Mouse (Mus musculus) MEL-GATA-1-ER (cell line): ENCODE results near the gene Tmem121.
"Not testable (repeated sequence)": the region's sequence is repeated elsewhere in the genome, so short reads cannot be mapped to it uniquely, and the experiment has no call there.

Experiments
- DNase-seq: peaks from one replicate; pipeline ENCODE4 v3.0.0-alpha.2; 2012; ENCODE audit warnings: low read depth; ENCODE audit errors: extremely low read depth

Tmem121 gene

DNA sequence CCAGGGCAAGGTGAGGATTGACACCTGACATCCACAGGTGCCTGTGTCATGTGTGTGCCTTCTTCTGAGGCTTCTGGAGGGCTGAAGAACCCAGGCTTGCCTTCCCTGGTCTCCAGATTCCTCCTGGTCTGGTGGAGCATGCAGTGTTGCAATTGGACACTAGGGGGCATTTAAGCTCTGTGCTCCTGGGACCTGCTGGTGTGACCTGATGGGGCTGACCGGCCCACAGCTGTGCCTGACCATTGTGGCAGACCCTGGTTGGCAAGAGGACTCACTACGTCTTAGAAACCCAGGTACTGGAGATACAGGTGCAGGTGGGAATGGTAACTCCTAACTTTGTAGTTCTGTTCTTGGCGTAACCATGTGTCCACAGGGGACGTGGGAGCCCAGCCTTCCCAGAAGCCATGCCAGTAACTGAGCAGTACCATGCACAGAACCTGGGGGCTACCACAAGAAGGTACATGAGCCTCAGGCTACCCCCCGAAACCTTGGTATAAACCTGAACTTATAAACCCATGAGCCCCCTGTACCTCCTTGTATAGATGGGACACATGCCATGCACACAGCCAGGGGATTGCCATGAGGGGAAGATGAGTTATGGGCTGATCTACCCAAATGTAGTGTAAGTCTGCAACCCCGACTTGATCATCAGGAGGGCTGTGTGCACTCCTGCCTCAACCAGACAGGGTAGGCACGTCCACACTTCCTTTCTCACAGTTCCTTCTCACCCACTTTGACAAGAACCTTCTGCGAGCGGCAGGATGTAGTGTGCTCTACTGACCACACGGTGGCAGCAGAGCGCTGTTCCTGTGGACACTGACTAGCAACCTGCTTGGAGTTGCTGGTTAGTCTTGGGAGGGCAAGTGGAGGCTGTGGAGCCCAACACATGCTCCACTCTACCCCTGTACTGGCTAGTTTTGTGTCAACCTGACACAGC, 31.8 kb downstream of the Tmem121 start:
- DNase-seq = peak; percentile 98

DNA sequence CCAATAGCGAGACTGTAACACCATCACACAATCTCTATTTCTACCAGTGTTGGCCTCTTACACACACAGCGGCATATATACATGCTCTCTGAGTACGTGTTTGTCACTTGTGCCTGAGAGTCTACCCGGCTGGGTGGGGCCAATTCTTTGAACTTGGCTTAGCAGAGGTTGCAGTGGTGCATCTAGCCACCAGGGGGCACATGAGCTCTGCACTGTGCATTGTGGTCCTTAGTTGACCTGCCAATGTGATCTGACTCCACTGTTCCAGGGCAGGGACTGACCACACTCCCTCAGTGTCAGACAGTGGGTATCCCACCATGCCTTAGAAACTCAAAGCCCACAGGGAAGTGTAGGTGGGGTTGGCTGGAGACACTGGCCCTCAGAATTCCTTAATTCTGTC, 34.1 kb downstream of the Tmem121 start:
- peak; percentile 69 for DNase-seq

DNA sequence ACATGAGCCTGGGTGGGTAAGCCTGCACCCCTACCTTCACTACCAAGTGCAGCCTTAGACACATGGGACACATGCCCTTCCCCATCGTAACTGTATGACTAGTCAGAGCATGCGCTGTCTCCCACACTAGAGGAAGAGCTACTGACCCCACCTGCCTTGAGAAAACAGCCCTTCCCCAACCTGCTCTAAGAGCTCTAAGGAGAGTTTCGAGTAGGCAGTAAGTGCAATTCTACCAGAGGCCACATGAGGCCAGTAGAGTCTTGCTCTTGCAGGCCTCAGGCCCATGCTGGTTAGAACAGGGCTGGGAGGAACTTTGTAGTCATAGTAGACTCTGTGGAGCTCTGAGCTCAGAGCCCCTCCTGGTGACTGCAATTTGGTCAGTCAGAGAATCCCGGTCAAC, 34.7 kb downstream of the Tmem121 start:
- peak; percentile 95 for DNase-seq

DNA sequence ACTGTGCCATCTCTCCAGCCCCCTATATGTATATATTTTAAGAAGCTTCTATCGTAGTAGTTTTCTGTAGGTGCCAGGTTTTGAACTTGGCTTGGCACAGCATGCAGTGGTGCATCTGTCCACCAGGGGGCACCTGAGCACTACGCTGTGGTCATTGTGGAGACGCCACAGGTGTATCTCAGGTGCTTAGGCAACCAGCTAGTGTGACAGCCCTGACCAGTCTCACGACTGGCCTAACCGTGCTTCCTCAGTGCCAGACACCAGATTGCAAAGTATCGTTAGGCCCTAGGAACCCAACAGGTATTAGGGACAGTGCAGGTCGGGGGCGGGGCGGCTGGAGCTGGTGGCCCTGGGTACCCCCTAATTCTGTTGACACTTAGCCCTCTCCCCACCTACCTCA, 35.6 kb downstream of the Tmem121 start:
- peak; percentile 56 for DNase-seq

DNA sequence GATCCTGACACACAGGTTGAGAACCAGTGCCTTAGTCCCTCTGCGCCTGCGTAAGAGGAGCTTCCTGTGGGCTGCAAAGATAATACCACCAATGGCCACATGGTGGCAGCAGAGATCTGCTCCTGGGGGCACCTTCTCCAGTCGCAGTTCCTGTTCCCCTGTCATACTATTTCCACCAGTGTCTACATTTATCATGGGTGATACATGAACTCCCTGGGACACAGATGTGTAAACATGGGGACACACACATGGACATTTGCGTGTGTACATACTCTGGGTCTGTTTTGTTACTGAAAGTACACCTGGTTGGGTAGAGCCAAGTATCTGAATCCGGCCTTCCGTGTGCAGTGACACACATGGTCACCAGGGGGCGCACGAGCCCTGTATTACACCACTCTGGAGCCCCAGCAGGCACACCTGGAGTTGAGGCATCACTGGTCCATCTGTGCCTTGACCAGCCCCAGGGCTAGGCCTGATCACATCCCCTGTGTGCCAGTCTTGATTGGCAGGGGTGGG, 36.4 kb downstream of the Tmem121 start:
- peak; percentile 93 for DNase-seq

DNA sequence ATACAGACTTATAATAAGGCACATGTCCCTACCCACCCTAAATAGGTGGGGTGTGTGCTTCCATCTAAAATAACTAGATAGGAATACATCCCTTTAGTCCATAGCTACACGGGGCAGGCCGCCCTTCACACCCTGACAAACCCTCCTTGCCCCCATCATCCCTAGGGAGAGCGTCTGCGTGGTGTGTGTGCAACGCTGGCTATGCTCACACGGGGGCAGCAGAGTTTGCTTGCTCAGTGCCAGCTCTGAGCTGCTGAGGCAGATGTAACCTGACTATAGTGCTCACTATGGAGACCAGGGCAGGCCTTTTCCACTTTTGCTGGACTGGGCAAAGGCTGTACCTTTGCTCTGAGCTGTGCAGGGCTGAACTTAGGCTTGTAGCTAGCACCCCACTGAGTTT, 37.0 kb downstream of the Tmem121 start:
- peak; percentile 59 for DNase-seq

DNA sequence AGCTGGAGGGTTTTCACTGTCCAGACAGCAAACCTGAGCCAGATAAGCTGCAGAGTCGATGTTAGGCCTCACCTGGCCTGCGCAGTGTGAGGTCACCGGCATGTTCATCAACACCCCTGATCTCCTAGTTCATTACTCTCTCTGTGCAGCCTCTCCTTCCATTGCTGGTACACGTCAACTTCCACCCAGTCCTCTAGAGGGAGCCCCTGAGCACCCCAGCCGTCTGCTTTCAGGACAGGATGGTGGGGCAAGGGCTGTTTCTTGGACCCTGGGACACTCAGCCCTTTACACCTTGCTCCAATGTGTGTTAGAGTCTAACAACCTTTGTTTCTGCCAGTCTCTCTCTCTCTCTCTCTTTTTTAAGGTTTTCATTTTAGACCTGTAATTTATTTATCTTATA, 38.5 kb downstream of the Tmem121 start:
- DNase-seq = no peak

DNA sequence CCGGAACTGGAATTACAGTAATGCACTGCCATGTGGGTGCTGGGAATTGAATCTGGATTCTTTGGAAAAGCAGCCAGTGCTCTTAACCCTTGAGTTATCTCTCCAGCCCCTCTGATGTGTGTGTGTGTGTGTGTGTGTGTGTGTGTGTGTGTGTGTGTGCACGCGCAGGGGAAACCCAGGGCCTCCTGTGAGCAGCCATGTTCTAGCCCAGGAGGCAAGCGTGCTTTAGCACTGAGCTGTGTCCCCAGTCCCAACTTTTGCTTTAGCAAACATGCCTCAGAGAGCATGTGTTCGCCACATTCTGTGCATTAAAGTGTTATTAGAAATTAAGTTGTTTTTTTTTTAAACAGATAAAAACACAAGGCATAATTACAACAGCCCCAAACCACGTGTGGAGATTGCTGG, 39.0 kb downstream of the Tmem121 start:
- no peak for DNase-seq

DNA sequence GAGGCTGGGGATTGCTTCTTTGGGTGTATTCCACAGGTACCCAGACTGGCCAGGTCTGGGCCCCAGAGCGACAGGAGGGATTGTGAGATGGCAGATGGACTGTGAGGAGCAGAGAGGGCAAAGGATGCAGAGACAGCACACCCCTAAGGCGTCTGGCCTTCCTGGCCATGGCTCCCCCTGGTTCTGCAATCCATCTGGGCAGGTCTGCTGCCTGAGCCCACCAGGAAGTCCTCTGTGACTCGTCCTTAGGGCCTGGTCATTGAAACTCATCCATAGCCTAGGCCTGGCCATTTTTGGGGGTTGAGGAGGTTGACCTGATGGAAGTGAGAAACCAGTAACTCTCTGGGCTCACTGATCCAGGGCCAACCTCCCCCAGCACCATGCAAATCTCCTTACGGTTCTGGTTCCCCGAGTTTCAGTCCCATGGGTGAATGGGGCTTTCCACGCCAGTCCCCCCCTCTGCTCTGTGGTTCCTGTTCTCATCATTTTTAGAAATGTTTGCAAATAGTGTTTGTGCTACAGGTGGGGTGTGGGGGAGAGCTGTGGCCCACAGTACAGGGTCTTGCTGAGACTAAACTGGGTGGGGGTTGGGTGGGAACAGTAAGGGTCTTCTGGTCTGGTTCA, 42.4 kb downstream of the Tmem121 start:
- no peak for DNase-seq

DNA sequence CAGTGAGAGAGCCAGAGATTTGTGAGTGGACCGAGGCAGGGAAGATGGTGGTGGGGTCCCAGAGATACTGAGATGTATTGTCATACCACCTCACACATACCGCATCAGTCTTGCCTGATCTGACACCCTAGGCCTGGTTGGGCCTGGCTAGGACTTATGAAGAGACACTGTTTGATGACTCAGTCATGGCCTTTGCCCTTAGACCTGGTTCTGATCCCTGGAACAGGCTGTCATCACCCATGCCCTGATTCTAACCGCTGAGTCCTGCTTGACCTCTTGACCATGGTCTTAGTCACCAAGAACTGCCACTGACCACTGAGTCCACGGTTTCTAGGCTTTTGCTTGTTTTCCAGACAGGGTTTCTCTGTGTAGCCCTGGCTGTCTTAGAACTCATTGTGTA, 45.0 kb downstream of the Tmem121 start:
- DNase-seq = no peak

DNA sequence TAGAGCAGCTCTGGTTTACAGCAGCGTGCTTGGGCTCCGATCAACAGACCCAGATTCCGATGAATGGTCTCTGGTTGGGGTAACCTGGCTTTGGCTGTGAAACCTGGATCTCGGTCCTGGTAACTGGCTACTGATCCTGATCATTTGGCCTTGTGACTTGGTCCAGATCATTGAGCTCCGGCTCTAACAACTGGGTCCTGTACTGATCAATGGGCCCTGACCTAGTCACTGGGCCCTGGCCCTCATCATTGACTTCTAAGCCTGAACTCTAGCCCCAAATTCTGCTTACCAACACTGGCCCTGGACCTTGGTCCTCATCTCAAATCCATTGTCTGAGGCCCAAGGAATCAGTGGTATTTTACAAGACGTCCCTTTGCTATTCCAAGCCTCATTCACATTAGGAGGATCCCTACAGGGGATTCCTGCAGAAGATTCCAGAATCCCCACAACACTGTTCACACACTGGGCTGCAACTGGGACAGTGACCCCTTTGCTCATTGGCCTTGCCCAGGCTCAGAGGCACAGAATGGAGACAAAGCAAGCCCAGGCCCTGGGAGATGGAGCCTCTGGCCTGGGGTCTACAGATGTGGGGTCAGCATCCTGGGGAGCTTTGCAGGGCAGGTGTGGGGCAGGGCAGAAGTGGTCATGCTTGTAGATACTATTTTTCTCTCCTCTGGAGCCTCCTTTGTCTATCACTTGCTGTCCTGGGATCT, 46.0 kb downstream of the Tmem121 start:
- not testable (repeated sequence) for DNase-seq

DNA sequence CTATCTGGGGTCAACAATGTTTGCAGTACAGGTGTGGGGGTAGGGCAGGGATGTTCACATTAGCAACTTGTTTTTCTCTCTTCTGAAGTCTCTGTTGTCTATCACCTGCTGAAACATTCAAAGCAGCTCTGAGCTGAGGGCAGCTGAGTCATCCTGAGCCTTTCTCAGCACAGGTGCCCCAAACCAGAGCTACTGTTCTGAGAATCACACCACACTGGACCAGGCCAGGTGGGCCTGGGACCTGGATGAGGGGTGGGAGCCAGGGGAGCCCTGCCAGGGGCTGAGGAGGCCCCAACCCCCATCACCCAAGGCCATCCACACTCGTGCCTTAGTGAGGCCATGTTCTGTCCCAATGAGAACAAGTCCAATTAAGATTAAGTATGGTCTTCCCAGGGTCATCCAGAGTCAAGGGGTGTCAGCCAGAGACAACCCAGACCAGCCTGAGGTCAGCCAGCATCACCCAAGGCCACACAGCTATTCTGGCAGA, 46.6 kb downstream of the Tmem121 start:
- not testable (repeated sequence) for DNase-seq
